Mouse (Mus musculus) skeletal muscle tissue, adult 2 months (tissue): ENCODE results near the gene Lhfp.
"Not testable (repeated sequence)": the region's sequence is repeated elsewhere in the genome, so short reads cannot be mapped to it uniquely, and the experiment has no call there.

Source experiments
- DNase-seq: peaks from one replicate; pipeline ENCODE4 v3.0.0-alpha.2; 2012; ENCODE audit warnings: low read depth, low spot score

Gene Lhfp

GRCm38 (mm10) chr3:53100210-53100609 lies 58.9 kb downstream of the Lhfp start:
- DNase-seq: no peak

GRCm38 (mm10) chr3:53100803-53101202 lies 59.5 kb downstream of the Lhfp start:
- DNase-seq: no peak

DNA sequence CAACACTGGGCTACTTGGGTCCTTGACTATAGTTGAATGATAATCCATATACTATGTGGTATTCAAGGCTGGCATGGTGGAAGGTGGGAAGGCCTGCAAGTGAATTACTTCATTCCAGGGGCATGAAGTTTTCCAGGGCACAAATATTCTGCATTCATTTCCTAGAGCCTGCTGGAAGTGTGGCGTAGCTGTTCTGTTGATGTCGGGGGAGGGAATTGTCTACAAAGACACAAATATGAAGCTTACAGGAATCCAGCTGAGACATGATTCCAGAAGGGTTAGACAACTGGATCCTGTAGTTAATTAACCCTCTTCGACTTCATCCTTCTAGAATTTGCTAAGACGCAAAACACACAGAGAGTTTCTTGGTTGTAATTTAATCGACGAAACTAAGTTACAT lies 60.4 kb downstream of the Lhfp start:
- no peak for DNase-seq

DNA sequence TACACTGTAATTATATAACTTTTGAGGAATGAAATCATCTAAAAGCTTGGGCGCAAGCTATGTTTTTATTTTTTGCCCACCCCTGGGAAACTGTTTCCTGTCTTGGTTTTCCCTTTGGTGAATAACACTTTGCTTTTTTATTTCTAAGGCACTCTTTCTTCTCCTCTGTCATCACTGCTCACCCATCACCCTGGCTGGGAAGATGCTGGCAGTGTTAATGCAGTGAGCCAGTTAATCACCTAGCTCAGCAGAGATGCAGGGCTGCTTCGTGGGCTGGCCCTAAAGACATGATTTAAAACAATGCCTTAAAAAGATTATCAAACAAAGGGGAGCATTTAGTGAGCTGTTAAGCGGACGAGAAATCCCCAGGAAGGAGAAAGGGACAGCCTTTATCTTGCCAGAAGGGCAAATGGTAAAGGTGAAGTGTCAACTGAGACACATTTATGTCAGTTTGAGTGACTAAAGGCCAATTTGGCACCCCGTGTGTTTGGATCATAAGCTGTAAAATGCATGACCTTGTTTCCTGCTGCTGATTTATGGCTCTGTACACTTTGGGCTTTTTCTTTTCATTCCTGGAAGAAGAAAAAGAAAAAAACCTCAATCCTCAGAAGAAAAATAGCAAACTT lies 60.9 kb downstream of the Lhfp start:
- no peak for DNase-seq

GRCm38 (mm10) chr3:53102757-53103153 lies 61.4 kb downstream of the Lhfp start:
- no peak for DNase-seq

DNA sequence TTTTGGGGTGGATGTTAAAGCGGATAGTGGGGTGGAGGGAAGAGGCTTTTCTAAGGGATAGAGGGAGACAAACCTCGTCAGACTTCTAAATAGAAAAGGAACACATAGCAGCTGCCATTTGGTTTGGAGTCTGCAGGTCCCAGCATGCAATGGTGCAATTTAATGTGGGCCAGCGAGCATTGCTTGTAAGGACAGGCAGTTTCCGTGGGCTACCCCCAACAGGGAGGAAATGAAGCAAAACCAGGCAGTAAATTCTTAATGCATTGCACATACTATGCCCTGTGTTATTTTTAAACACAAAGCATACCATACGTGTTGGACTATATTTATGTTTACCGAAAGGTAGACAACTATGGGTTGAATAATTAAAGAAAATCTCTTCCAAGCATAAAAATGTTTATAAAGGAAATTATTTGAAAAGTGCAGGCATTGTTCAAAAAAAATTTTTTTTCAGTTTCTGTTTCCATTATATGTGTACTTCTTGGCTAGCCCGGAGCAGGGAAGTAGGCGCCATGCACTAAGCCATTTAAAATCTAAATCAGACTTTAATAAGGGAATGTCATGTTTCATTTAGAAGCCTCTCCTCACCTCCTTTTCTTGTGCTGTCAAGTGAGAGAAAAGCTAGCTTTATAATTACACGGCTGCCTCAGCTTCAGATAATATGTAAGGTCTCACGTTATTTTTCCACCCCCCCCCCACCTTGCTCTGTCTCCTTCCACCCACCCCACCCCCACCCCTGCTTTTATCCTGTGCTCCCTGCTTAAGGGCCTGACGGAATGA lies 67.5 kb downstream of the Lhfp start:
- no peak for DNase-seq

DNA sequence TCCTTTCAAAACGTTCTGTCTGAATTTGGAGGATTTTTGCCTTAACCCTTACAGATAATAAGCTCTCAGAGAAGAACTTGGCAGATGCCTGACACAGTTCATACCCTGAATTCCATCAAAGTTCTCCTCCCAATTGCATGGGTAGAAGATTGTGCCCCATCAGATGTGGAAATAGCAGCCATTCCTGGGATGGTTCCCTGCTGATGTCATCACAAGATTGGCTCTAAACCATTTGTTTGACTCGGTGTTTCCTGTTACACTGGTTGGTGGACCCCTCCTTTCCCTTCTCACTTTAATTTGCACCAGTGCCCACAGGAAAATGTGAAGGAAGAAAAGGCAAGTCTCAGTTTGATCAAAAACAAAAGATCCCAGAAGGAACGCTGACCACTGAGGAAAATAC lies 68.6 kb downstream of the Lhfp start:
- DNase-seq: no peak

GRCm38 (mm10) chr3:53112048-53112447 lies 70.7 kb downstream of the Lhfp start:
- DNase-seq: no peak

- DNase-seq: not testable (repeated sequence)
Observed at GRCm38 (mm10) chr3:53118755-53119154, 77.4 kb downstream of the Lhfp start.

GRCm38 (mm10) chr3:53119978-53120377 lies 78.7 kb downstream of the Lhfp start:
- DNase-seq: no peak

DNA sequence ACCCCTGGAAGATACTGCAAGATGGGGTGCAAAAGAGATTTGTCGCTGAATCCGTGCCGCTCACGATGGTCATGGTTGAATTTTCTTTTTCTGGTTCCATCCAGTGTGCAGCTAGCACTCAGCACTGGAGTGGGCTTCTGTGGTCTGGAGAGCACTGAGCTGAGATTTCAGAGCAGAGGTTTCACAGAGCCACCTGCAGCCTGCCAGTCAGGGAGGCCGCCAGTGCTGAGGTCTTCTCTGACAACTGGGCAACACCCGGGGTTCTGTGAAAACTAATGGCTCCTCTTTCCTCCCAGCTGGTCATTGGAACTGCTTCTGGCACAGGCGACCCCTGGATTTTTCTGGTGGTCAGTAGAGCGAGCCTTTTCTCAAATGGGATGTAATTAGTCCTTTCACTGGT lies 84.2 kb downstream of the Lhfp start:
- DNase-seq: no peak

GRCm38 (mm10) chr3:53138785-53139184 lies 97.5 kb downstream of the Lhfp start:
- DNase-seq: no peak

DNA sequence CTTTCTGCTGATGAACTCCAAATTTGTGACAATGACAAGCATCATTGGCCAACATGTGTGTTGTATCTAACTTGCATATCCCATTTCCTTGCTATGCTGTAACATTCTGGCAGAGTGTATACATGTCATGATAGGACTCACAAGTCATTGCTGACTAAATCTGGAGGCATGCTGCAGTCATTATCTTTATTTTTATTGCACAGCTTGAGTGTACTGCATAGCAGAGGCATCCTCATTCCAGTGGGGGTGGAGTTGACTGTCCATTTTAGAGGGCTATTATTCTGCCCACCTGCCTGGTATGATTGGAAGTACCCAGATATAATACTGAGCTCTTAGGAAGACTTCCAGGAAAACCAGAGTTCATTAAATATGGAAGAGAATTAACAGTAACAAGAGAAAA lies 97.9 kb downstream of the Lhfp start:
- DNase-seq: no peak

DNA sequence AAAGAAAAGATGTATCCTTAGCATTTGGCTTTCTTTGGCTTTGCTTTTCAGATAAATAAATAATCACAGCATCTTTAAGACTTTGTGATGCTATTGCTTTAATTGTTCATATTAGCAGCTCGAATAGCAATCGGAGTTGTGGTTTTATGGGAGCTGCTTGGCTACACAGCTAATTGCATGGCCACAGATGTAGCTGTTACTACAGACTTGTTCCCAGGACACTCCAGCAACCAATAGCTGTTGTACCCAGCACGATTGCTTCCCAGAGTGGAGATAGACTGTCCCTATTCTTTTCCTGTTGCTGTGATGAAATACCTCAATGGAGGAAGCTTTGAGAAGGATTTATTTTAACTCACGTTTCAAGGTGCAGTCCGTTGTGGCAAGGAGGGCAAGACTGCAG lies 98.3 kb downstream of the Lhfp start:
- no peak for DNase-seq

GRCm38 (mm10) chr3:53142528-53142927 lies 101.2 kb downstream of the Lhfp start:
- peak; percentile 42 for DNase-seq

DNA sequence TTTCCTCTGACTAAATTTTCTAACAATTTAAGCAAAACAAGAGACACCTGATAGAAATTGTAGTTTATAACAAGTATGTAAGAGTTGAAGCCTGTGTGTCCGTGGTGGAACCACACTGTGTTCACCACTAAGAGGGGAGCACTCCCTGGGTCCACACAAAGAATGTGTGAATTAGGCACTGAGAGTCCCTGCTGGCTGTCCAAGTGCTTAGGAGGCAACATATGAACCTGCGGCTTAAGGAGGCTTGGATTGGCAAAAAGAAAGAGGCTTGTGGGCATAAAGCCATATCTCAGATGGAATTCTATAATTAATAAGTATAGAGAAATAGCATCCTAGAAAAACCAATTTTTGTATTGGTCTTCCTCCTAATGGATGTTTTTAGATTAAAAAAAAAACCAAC lies 104.2 kb downstream of the Lhfp start:
- DNase-seq: no peak

DNA sequence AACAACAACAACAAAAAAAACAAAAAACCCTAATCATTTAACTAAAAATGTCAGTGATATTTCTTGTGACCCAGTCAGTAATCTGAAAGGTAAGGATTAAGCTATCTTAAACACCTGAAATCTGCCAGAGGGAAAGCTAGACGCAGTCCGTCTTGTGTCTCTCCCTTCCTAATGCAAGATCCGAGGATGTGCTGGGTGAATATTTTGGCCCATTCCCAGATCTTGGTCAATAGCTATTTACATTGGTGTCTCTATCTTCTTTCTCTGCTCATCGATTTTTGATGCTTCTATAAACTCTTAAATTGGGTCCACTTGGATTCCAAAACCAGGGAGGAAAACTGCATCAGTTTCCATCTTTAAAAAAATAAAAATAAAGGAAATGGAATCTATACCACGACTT lies 104.6 kb downstream of the Lhfp start:
- DNase-seq: no peak

- no peak for DNase-seq
Observed at GRCm38 (mm10) chr3:53147001-53147400, 105.7 kb downstream of the Lhfp start.

DNA sequence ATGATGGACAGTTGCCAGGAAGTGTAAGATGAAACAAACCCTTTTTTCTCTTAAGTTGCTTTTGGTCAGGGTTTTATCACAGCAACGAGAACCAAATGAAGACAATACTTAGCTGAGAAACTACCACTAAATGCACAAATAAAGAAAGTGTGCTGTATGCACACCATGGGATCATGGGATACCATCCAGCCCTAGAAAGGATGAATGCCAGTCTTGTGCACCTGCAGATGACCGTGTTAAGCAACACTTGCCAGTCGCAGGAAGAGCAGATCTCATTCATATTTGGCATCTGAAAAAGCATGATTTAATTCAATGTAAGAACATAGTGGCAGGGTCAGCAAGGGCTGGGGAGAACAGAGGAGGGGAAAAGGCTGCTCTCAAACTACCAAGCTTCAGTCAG lies 107.4 kb downstream of the Lhfp start:
- DNase-seq: no peak

DNA sequence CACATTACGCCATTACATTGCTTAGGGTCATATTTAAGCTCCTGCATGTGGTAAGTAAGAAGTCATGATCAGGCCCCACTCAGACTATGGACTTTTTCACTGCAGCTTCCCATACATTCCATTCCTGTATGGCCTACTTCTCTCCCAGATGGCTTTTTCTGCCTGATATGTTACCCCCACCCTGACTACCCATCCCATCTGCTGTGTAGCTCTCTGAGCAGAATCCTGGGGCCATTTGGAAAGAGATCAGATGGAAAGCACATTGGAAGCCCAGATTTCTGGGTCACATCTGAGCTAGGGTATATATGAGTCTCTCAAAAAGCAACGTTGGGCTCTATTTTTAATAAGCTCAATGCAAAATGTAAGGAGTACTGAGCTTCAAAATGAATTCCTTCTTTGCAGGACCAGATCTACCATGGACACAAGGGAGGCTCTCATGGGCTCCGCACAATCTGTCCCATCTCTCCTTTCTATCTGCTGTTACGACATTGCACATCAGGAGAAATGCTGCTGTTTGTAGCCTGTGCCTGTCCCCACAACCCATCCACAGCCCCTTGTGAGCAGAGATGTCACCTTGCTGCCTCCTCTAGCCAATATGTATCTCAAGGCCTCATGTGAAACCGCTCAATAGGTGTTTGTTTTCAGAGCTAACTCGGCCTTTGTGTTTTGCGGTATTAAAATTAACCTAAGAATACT lies 108.4 kb downstream of the Lhfp start:
- no peak for DNase-seq

DNA sequence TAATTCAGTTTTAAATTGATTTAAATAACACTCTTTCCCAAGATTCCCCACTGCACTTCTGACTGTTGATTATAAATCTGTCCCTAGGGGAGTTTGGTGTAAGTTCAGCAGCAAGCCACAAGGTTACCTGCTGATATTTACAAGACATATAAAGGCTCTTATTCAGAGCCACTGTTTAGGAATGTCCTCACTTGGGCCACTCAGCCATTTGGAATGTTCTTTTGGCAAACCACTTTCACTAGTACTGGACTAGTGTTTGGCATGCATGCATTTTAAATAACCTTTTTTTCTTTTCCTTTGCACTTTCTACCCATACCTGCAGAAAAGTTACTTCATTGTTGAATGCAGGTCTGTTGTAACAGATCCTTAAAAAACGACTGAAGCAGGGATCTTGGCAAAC lies 109.8 kb downstream of the Lhfp start:
- DNase-seq: no peak

GRCm38 (mm10) chr3:53151607-53152006 lies 110.3 kb downstream of the Lhfp start:
- no peak for DNase-seq

- no peak for DNase-seq
Observed at GRCm38 (mm10) chr3:53161963-53162362, 120.6 kb downstream of the Lhfp start.
